Mouse (Mus musculus) erythroblast, embryonic 14.5 days (primary cell): Measurements from ENCODE around the gene Nhp2. TPM values are rescaled to one million over a fixed set of nuclear protein-coding genes. Genes with fewer than 3 reads are reported as not detected.
A peak's percentile ranks its signal among the peaks of the same experiment; 100 is the strongest.

ENCODE experiments used
- H3K27me3 ChIP-seq: 2 replicates; pipeline ENCODE4 v1.6.1; 2012; ENCODE audit warnings: inconsistent platforms; ENCODE audit not compliant: control insufficient read depth
- H3K36me3 ChIP-seq: 2 replicates; pipeline ENCODE4 v1.6.1; 2012; ENCODE audit warnings: mild to moderate bottlenecking, inconsistent platforms; ENCODE audit not compliant: control insufficient read depth
- H3K4me1 ChIP-seq: 2 replicates; pipeline ENCODE4 v1.6.1; 2012; ENCODE audit warnings: inconsistent platforms; ENCODE audit not compliant: control insufficient read depth
- H3K4me3 ChIP-seq: replicated peaks from 2 replicates; pipeline ENCODE3; 2012; ENCODE audit warnings: moderate library complexity, mild to moderate bottlenecking, inconsistent platforms
- H3K9me3 ChIP-seq: 2 replicates; pipeline ENCODE4 v1.6.1; 2012; ENCODE audit warnings: low read length, inconsistent platforms, mixed read lengths; ENCODE audit not compliant: control insufficient read depth
- GATA1 ChIP-seq: IDR thresholded peaks from 2 replicates; pipeline ENCODE4 v1.6.1; 2012; ENCODE audit warnings: low read length, inconsistent platforms, mixed read lengths
- TAL1 ChIP-seq: IDR thresholded peaks from 3 replicates; pipeline ENCODE4 v1.6.1; 2012; ENCODE audit warnings: low read length, inconsistent platforms, mixed read lengths
- polyA plus RNA-seq: library from polyadenylated mRNA; stranded (reverse); fragments of >175 nt; gene quantifications from 2 replicates; pipeline ENCODE4 v1.2.3, GENCODE M21; 2012

The Nhp2 gene
- 7.4 and 8.9 TPM in 2 replicates for polyA plus RNA-seq

GRCm38 (mm10) chr11:51619409-51620060, at the start of gene Nhp2:
TSS of gene Nhp2 (plus strand) at chr11:51619735.
- peaks cover 56% of the 10 kb centered on the region for H3K4me1 ChIP-seq

GRCm38 (mm10) chr11:51576454-51576853, 43.1 kb upstream of the Nhp2 start:
- Histone ChIP-seq H3K4me3 (no peak overlapping the region), H3K9me3 (no peaks in the 10 kb centered on the region), H3K4me1 (no peaks in the 10 kb centered on the region), H3K36me3 (no peaks in the 10 kb centered on the region), H3K27me3 (no peaks in the 10 kb centered on the region)
- no peak for TF ChIP-seq TAL1
- no peak for TF ChIP-seq GATA1

More at GRCm38 (mm10) chr11:51619409-51620060, at the start of gene Nhp2:
- Histone ChIP-seq H3K27me3 (no peaks in the 10 kb centered on the region), H3K4me3 (peak within 1 kb of the TSS; percentile 83), H3K36me3 (peaks cover 35% of the 10 kb centered on the region), H3K9me3 (no peaks in the 10 kb centered on the region)
- TF ChIP-seq TAL1 (no peak), GATA1 (peak; percentile 45; the same call in 1 of the 2 replicates)

- no peak for TF ChIP-seq GATA1
- TF ChIP-seq TAL1 = no peak
- H3K4me1 ChIP-seq = no peaks in the 10 kb centered on the region
Measured at GRCm38 (mm10) chr11:51577587-51577986, 41.9 kb upstream of the Nhp2 start.

GRCm38 (mm10) chr11:51579024-51579423, 40.5 kb upstream of the Nhp2 start:
- Histone ChIP-seq H3K36me3 (no peaks in the 10 kb centered on the region), H3K9me3 (no peaks in the 10 kb centered on the region), H3K4me1 (peaks cover 14% of the 10 kb centered on the region), H3K27me3 (no peaks in the 10 kb centered on the region), H3K4me3 (no peak overlapping the region)
- TF ChIP-seq GATA1 (no peak), TAL1 (no peak)

More at GRCm38 (mm10) chr11:51577587-51577986, 41.9 kb upstream of the Nhp2 start:
- no peaks in the 10 kb centered on the region for H3K9me3 ChIP-seq
- no peaks in the 10 kb centered on the region for H3K27me3 ChIP-seq
- no peaks in the 10 kb centered on the region for H3K36me3 ChIP-seq
- no peak overlapping the region for H3K4me3 ChIP-seq

- Histone ChIP-seq H3K9me3 (no peaks in the 10 kb centered on the region), H3K36me3 (peaks cover 23% of the 10 kb centered on the region), H3K4me1 (peaks cover 48% of the 10 kb centered on the region), H3K4me3 (no peak overlapping the region), H3K27me3 (no peaks in the 10 kb centered on the region)
- no peak for TF ChIP-seq TAL1
- no peak for TF ChIP-seq GATA1
Measured at GRCm38 (mm10) chr11:51582713-51583112, 36.8 kb upstream of the Nhp2 start.

- Histone ChIP-seq H3K36me3 (peaks cover 37% of the 10 kb centered on the region), H3K9me3 (no peaks in the 10 kb centered on the region), H3K4me1 (peaks cover 49% of the 10 kb centered on the region), H3K4me3 (peak overlapping the region; percentile 82), H3K27me3 (no peaks in the 10 kb centered on the region)
- TF ChIP-seq TAL1 (no peak), GATA1 (no peak)
Measured at GRCm38 (mm10) chr11:51584057-51584430, 35.5 kb upstream of the Nhp2 start.

GRCm38 (mm10) chr11:51584431-51585248, 34.9 kb upstream of the Nhp2 start, which contains the start of gene Phykpl:
TSS of gene Phykpl (plus strand) at chr11:51584757.
- Histone ChIP-seq H3K36me3 (peaks cover 43% of the 10 kb centered on the region), H3K27me3 (no peaks in the 10 kb centered on the region), H3K9me3 (no peaks in the 10 kb centered on the region), H3K4me1 (peaks cover 49% of the 10 kb centered on the region), H3K4me3 (peak within 1 kb of the TSS; percentile 82)
- TF ChIP-seq TAL1 (peak; percentile 31; the same call in 1 of the 3 replicates), GATA1 (peak; percentile 79)

- Histone ChIP-seq H3K4me1 (peaks cover 49% of the 10 kb centered on the region), H3K36me3 (peaks cover 52% of the 10 kb centered on the region)
Measured at GRCm38 (mm10) chr11:51585608-51586252, 33.8 kb upstream of the Nhp2 start.

GRCm38 (mm10) chr11:51586411-51586810, 33.1 kb upstream of the Nhp2 start:
- H3K27me3 ChIP-seq = no peaks in the 10 kb centered on the region
- peaks cover 49% of the 10 kb centered on the region for H3K4me1 ChIP-seq
- TF ChIP-seq GATA1 (no peak), TAL1 (no peak)
- no peaks in the 10 kb centered on the region for H3K9me3 ChIP-seq
- peak overlapping the region; percentile 3 for H3K4me3 ChIP-seq
- H3K36me3 ChIP-seq = peaks cover 59% of the 10 kb centered on the region

More at GRCm38 (mm10) chr11:51585608-51586252, 33.8 kb upstream of the Nhp2 start:
- TF ChIP-seq TAL1 (no peak), GATA1 (no peak)
- no peaks in the 10 kb centered on the region for H3K9me3 ChIP-seq
- H3K27me3 ChIP-seq = no peaks in the 10 kb centered on the region
- H3K4me3 ChIP-seq = peak overlapping the region; percentile 82
